Comparison of ENCODE assay signal across 1 mouse cellular context in the genomic region with DNA sequence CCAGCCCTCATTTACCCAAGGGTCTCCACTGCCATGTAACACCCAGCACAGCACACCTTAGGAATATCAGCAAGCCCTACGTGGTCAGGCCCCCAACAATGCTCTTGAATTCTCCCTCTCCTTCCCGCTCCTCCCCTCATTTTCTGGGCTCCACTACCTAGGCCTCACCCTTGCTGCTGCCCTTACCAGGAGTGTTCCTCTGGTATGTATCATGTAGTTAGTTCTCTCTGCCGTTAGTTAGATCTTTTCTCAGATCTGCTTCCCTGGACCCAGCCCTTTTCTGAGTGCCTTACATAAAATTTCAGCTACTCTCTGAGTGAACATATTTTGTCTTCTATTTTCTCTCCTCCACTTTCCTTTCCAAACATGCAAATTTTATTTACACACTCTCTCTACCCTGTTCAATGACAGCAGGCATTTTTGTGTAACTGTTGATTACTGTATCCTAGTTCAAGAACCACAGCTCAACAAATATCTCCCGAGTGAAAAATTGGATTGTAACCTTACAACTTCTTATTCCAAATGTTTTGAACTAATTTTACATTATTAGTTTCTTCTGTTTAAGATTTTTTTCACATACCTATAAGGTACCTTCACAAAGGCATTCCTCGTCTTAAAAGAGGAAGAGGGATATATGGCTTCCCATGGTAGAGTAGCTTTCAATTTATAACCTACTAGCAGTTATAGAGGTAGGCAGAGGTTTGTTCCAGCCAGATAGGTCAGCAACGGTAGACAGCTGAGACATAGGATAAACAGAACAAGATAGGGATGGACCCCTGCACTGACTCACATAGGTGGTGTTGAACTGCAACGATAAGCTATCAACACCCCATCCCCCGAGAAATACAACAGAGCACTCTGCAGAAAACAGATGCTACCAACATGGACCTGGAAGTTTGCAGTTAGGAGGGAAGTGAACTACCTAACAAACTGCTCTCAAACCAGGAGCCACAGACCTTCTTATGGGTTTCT.
TF ChIP-seq lines count a peak whose summit lies in the region.

No protein-coding gene starts in this region.

TF ChIP-seq in MEL, 35 proteins besides CTCF, POLR2A, EP300 and RAD21 (continued from another document):
- TF ChIP-seq POLR2AphosphoS5 (IDR thresholded peaks at IDR 0.05; ENCODE audit: borderline replicate concordance, low read depth, low read length) (no peak), USF2 (IDR thresholded peaks at IDR 0.05; ENCODE audit: borderline replicate concordance in 1 of 2, insufficient read depth in 1 of 2, low read depth in 1 of 2, low read length in 2 of 2) (no peak), MAX (IDR thresholded peaks at IDR 0.05; ENCODE audit: low read length) (no peak), ETS1 (IDR thresholded peaks at IDR 0.05; ENCODE audit: low read depth, low read length) (peak; percentile 96), RCOR1 (IDR thresholded peaks at IDR 0.05; ENCODE audit: low read depth, low read length) (peak; percentile 96), MAFK (IDR thresholded peaks at IDR 0.05; ENCODE audit: borderline replicate concordance, low read depth, low read length) (no peak), TBP (IDR thresholded peaks at IDR 0.05; ENCODE audit: low read depth, low read length) (peak; percentile 69), NRF1 (IDR thresholded peaks at IDR 0.05; ENCODE audit: insufficient read depth, low read depth, low read length, poor library complexity, severe bottlenecking) (no peak), NELFE (IDR thresholded peaks at IDR 0.05; ENCODE audit: low read depth, low read length) (no peak; the same call in 1 of the 2 replicates), ZMIZ1 (IDR thresholded peaks at IDR 0.05; ENCODE audit: low read depth, low read length) (no peak)
